Mouse (Mus musculus): ENCODE results near the gene Gsto1. TPM values are rescaled to one million over a fixed set of nuclear protein-coding genes. Genes with fewer than 3 reads are reported as not detected.

Gene Gsto1
- polyA plus RNA-seq, 1 experiment from 2014 or later: 115 TPM

GRCm38 (mm10) chr19:47862581-47862980 is 7.8 kb downstream of the Gsto1 start:
- no peak for ATAC-seq (replicated peaks; ENCODE audit: low FRiP score)
- Histone ChIP-seq H3K9me3 (replicated peaks) (no peaks in the 10 kb centered on the region), H3K9ac (no peak overlapping the region), H3K4me3 (replicated peaks) (no peak overlapping the region), H3K4me1 (peaks cover 6% of the 10 kb centered on the region; the same call in 1 of the 2 replicates), H3K27ac (no peak overlapping the region), H3K4me2 (no peak overlapping the region), H3K27me3 (no peaks in the 10 kb centered on the region), H3K36me3 (peaks cover 48% of the 10 kb centered on the region)
- WGBS: 93% methylated on average over 3 of the region's 3 CpGs

GRCm38 (mm10) chr19:47864051-47864450 is 9.3 kb downstream of the Gsto1 start:
- H3K27ac ChIP-seq: no peak overlapping the region
- H3K9ac ChIP-seq: no peak overlapping the region
- no peaks in the 10 kb centered on the region for H3K9me3 ChIP-seq (replicated peaks)
- no peak overlapping the region for H3K4me3 ChIP-seq (replicated peaks)
- no peaks in the 10 kb centered on the region for H3K27me3 ChIP-seq
- H3K4me2 ChIP-seq: no peak overlapping the region
- no peak for ATAC-seq (replicated peaks; ENCODE audit: low FRiP score)
- peaks cover 6% of the 10 kb centered on the region; the same call in 1 of the 2 replicates for H3K4me1 ChIP-seq
- WGBS: 96% methylated on average over 9 of the region's 9 CpGs
- peaks cover 33% of the 10 kb centered on the region for H3K36me3 ChIP-seq

GRCm38 (mm10) chr19:47864721-47865120 is 10.0 kb downstream of the Gsto1 start:
- Histone ChIP-seq H3K4me3 (replicated peaks) (peak overlapping the region; percentile 73), H3K27ac (peak overlapping the region; percentile 90; the same call in 1 of the 2 replicates), H3K36me3 (peaks cover 27% of the 10 kb centered on the region), H3K27me3 (no peaks in the 10 kb centered on the region), H3K4me1 (peaks cover 6% of the 10 kb centered on the region; the same call in 1 of the 2 replicates), H3K9me3 (replicated peaks) (no peaks in the 10 kb centered on the region), H3K9ac (peak overlapping the region; percentile 84; the same call in 1 of the 2 replicates), H3K4me2 (peak overlapping the region; percentile 89)
- WGBS: 84% methylated on average over 7 of the region's 7 CpGs
- ATAC-seq (replicated peaks; ENCODE audit: low FRiP score): no peak

GRCm38 (mm10) chr19:47865353-47865947 is 10.7 kb downstream of the Gsto1 start, which contains the start of gene Gsto2:
Gene Gsto2, plus strand, starts transcription at chr19:47865534.
- H3K27ac ChIP-seq: peak within 1 kb of the TSS; percentile 90
- peak within 1 kb of the TSS; percentile 84 for H3K9ac ChIP-seq
- H3K4me1 ChIP-seq: peaks cover 6% of the 10 kb centered on the region; the same call in 1 of the 2 replicates
- peaks cover 19% of the 10 kb centered on the region for H3K36me3 ChIP-seq
- under 1% methylated on average over 49 of the region's 49 CpGs for WGBS
- H3K4me2 ChIP-seq: peak within 1 kb of the TSS; percentile 89
- peak within 1 kb of the TSS; percentile 73 for H3K4me3 ChIP-seq (replicated peaks)
- peak; percentile 100 for ATAC-seq (replicated peaks; ENCODE audit: low FRiP score)
- H3K9me3 ChIP-seq (replicated peaks): no peaks in the 10 kb centered on the region
- no peaks in the 10 kb centered on the region for H3K27me3 ChIP-seq

- H3K9me3 ChIP-seq (replicated peaks): no peaks in the 10 kb centered on the region
- H3K9ac ChIP-seq: no peak overlapping the region
- H3K4me2 ChIP-seq: no peak overlapping the region
- whole genome bisulfite sequencing: 65% methylated on average over 4 of the region's 4 CpGs
- H3K27ac ChIP-seq: no peak overlapping the region
- H3K4me1 ChIP-seq: peaks cover 6% of the 10 kb centered on the region; the same call in 1 of the 2 replicates
- H3K27me3 ChIP-seq: no peaks in the 10 kb centered on the region
- ATAC-seq (replicated peaks; ENCODE audit: low FRiP score): no peak
- no peak overlapping the region for H3K4me3 ChIP-seq (replicated peaks)
- peaks cover 13% of the 10 kb centered on the region; the same call in 1 of the 2 replicates for H3K36me3 ChIP-seq
Measured at GRCm38 (mm10) chr19:47867628-47868175, 12.9 kb downstream of the Gsto1 start.

GRCm38 (mm10) chr19:47868951-47869350 is 14.2 kb downstream of the Gsto1 start:
- Histone ChIP-seq H3K4me1 (peaks cover 6% of the 10 kb centered on the region; the same call in 1 of the 2 replicates), H3K4me2 (no peak overlapping the region), H3K27ac (no peak overlapping the region), H3K27me3 (no peaks in the 10 kb centered on the region), H3K4me3 (replicated peaks) (no peak overlapping the region), H3K9me3 (replicated peaks) (no peaks in the 10 kb centered on the region), H3K9ac (no peak overlapping the region), H3K36me3 (peaks cover 8% of the 10 kb centered on the region; the same call in 1 of the 2 replicates)
- no peak for ATAC-seq (replicated peaks; ENCODE audit: low FRiP score)
- WGBS: 59% methylated on average over 4 of the region's 4 CpGs

GRCm38 (mm10) chr19:47869516-47869915 is 14.7 kb downstream of the Gsto1 start:
- 35% methylated on average over 3 of the region's 3 CpGs for WGBS
- no peak for ATAC-seq (replicated peaks; ENCODE audit: low FRiP score)
- no peak overlapping the region for H3K27ac ChIP-seq

GRCm38 (mm10) chr19:47870102-47870666 is 15.4 kb downstream of the Gsto1 start:
- Histone ChIP-seq H3K36me3 (no peaks in the 10 kb centered on the region), H3K27ac (no peak overlapping the region), H3K9me3 (replicated peaks) (no peaks in the 10 kb centered on the region), H3K4me1 (peaks cover 3% of the 10 kb centered on the region; the same call in 1 of the 2 replicates), H3K27me3 (no peaks in the 10 kb centered on the region), H3K9ac (no peak overlapping the region), H3K4me3 (replicated peaks) (no peak overlapping the region), H3K4me2 (no peak overlapping the region)
- no peak for ATAC-seq (replicated peaks; ENCODE audit: low FRiP score)
- 76% methylated on average over 7 of the region's 7 CpGs for WGBS

More at GRCm38 (mm10) chr19:47869516-47869915, 14.7 kb downstream of the Gsto1 start:
- 0 out of 2 replicates have a peak, but pooled peaks cover 2% of the 10 kb centered on the region for H3K36me3 ChIP-seq
- no peak overlapping the region for H3K9ac ChIP-seq
- H3K4me2 ChIP-seq: no peak overlapping the region
- no peak overlapping the region for H3K4me3 ChIP-seq (replicated peaks)
- peaks cover 6% of the 10 kb centered on the region; the same call in 1 of the 2 replicates for H3K4me1 ChIP-seq
- no peaks in the 10 kb centered on the region for H3K9me3 ChIP-seq (replicated peaks)
- no peaks in the 10 kb centered on the region for H3K27me3 ChIP-seq

GRCm38 (mm10) chr19:47871515-47871914 is 16.7 kb downstream of the Gsto1 start:
- Histone ChIP-seq H3K27me3 (no peaks in the 10 kb centered on the region), H3K9ac (no peak overlapping the region), H3K36me3 (no peaks in the 10 kb centered on the region), H3K9me3 (replicated peaks) (no peaks in the 10 kb centered on the region), H3K4me2 (no peak overlapping the region), H3K4me3 (replicated peaks) (no peak overlapping the region), H3K27ac (no peak overlapping the region), H3K4me1 (no peaks in the 10 kb centered on the region)
- WGBS: 34% methylated on average over 10 of the region's 10 CpGs
- ATAC-seq (replicated peaks; ENCODE audit: low FRiP score): no peak

- no peak overlapping the region for H3K4me3 ChIP-seq (replicated peaks)
- no peak overlapping the region for H3K27ac ChIP-seq
- ATAC-seq (replicated peaks; ENCODE audit: low FRiP score): no peak
- no peak overlapping the region for H3K9ac ChIP-seq
- H3K36me3 ChIP-seq: no peaks in the 10 kb centered on the region
- WGBS: 77% methylated on average over 15 of the region's 15 CpGs
- H3K9me3 ChIP-seq (replicated peaks): no peaks in the 10 kb centered on the region
- H3K4me2 ChIP-seq: no peak overlapping the region
- no peaks in the 10 kb centered on the region for H3K4me1 ChIP-seq
- H3K27me3 ChIP-seq: no peaks in the 10 kb centered on the region
Measured at GRCm38 (mm10) chr19:47876252-47876651, 21.5 kb downstream of the Gsto1 start.

GRCm38 (mm10) chr19:47881538-47881937 is 26.8 kb downstream of the Gsto1 start:
- Histone ChIP-seq H3K9me3 (replicated peaks) (no peaks in the 10 kb centered on the region), H3K4me3 (replicated peaks) (no peak overlapping the region), H3K4me1 (peaks cover 35% of the 10 kb centered on the region), H3K4me2 (no peak overlapping the region), H3K36me3 (no peaks in the 10 kb centered on the region), H3K27ac (no peak overlapping the region), H3K9ac (no peak overlapping the region), H3K27me3 (no peaks in the 10 kb centered on the region)
- ATAC-seq (replicated peaks; ENCODE audit: low FRiP score): no peak
- WGBS: 85% methylated on average over 7 of the region's 7 CpGs

- no peak overlapping the region for H3K4me2 ChIP-seq
Measured at GRCm38 (mm10) chr19:47882151-47882881, 27.5 kb downstream of the Gsto1 start.

More at GRCm38 (mm10) chr19:47882151-47882881, 27.5 kb downstream of the Gsto1 start:
- Histone ChIP-seq H3K9ac (no peak overlapping the region), H3K36me3 (no peaks in the 10 kb centered on the region), H3K9me3 (replicated peaks) (no peaks in the 10 kb centered on the region), H3K27me3 (no peaks in the 10 kb centered on the region), H3K4me3 (replicated peaks) (no peak overlapping the region), H3K27ac (no peak overlapping the region), H3K4me1 (peaks cover 41% of the 10 kb centered on the region)
- ATAC-seq (replicated peaks; ENCODE audit: low FRiP score): peak; percentile 57
- 26% methylated on average over 11 of the region's 11 CpGs for WGBS
